Mouse (Mus musculus): ENCODE measurements around the gene Psen2. TPM values are rescaled to one million over a fixed set of nuclear protein-coding genes. Genes with fewer than 3 reads are reported as not detected.

Gene Psen2
- polyA plus RNA-seq, 1 experiment, result 39.9 TPM

GRCm38 (mm10) chr1:180197956-180198355 lies 65.3 kb downstream of the Psen2 start:
- Histone ChIP-seq H3K4me1 (replicated peaks; ENCODE audit: control insufficient read depth, insufficient read depth, low read length) (peaks cover 11% of the 10 kb centered on the region), H3K36me3 (ENCODE audit: control insufficient read depth, insufficient read depth, low read length) (no peaks in the 10 kb centered on the region), H3K27me3 (ENCODE audit: control insufficient read depth, insufficient read depth, low read length) (no peaks in the 10 kb centered on the region), H3K27ac (ENCODE audit: control insufficient read depth, insufficient read depth, low read length) (no peak overlapping the region), H3K4me3 (ENCODE audit: control insufficient read depth, insufficient read depth, low read length) (no peak overlapping the region)
- no peak for TF ChIP-seq CTCF (IDR thresholded peaks at IDR 0.05; ENCODE audit: borderline replicate concordance, control insufficient read depth, extremely low read depth, insufficient read depth, low read length, poor library complexity)
- TF ChIP-seq POLR2A (IDR thresholded peaks at IDR 0.05; ENCODE audit: control insufficient read depth, extremely low read depth, insufficient read depth, low read length, poor library complexity), result no peak
- DNase-seq, result no peak
- 92% methylated on average over 3 of the region's 3 CpGs for WGBS

- Histone ChIP-seq H3K27me3 (ENCODE audit: control insufficient read depth, insufficient read depth, low read length) (no peaks in the 10 kb centered on the region), H3K27ac (ENCODE audit: control insufficient read depth, insufficient read depth, low read length) (no peak overlapping the region), H3K4me3 (ENCODE audit: control insufficient read depth, insufficient read depth, low read length) (no peak overlapping the region), H3K4me1 (replicated peaks; ENCODE audit: control insufficient read depth, insufficient read depth, low read length) (peaks cover 16% of the 10 kb centered on the region), H3K36me3 (ENCODE audit: control insufficient read depth, insufficient read depth, low read length) (no peaks in the 10 kb centered on the region)
- 94% methylated on average over 9 of the region's 9 CpGs for WGBS
- TF ChIP-seq POLR2A (IDR thresholded peaks at IDR 0.05; ENCODE audit: control insufficient read depth, extremely low read depth, insufficient read depth, low read length, poor library complexity) (no peak), CTCF (IDR thresholded peaks at IDR 0.05; ENCODE audit: borderline replicate concordance, control insufficient read depth, extremely low read depth, insufficient read depth, low read length, poor library complexity) (no peak)
- DNase-seq, result no peak
These were observed 66.7 kb downstream of the Psen2 start for GRCm38 (mm10) chr1:180196508-180196907.

GRCm38 (mm10) chr1:180195703-180196381 lies 67.4 kb downstream of the Psen2 start:
- WGBS, result 1% methylated on average over 57 of the region's 57 CpGs
- Histone ChIP-seq H3K27ac (ENCODE audit: control insufficient read depth, insufficient read depth, low read length) (no peak overlapping the region), H3K36me3 (ENCODE audit: control insufficient read depth, insufficient read depth, low read length) (no peaks in the 10 kb centered on the region), H3K4me3 (ENCODE audit: control insufficient read depth, insufficient read depth, low read length) (peak overlapping the region; percentile 70), H3K4me1 (replicated peaks; ENCODE audit: control insufficient read depth, insufficient read depth, low read length) (peaks cover 16% of the 10 kb centered on the region), H3K27me3 (ENCODE audit: control insufficient read depth, insufficient read depth, low read length) (no peaks in the 10 kb centered on the region)
- no peak for TF ChIP-seq CTCF (IDR thresholded peaks at IDR 0.05; ENCODE audit: borderline replicate concordance, control insufficient read depth, extremely low read depth, insufficient read depth, low read length, poor library complexity)
- peak; percentile 94 for TF ChIP-seq POLR2A (IDR thresholded peaks at IDR 0.05; ENCODE audit: control insufficient read depth, extremely low read depth, insufficient read depth, low read length, poor library complexity)
- peak; percentile 98 for DNase-seq

GRCm38 (mm10) chr1:180194781-180195471 lies 68.3 kb downstream of the Psen2 start:
- H3K36me3 ChIP-seq (ENCODE audit: control insufficient read depth, insufficient read depth, low read length), result no peaks in the 10 kb centered on the region
- peak; percentile 42 for DNase-seq
- H3K4me3 ChIP-seq (ENCODE audit: control insufficient read depth, insufficient read depth, low read length), result peak overlapping the region; percentile 70
- WGBS, result 38% methylated on average over 9 of the region's 9 CpGs
- no peak for TF ChIP-seq CTCF (IDR thresholded peaks at IDR 0.05; ENCODE audit: borderline replicate concordance, control insufficient read depth, extremely low read depth, insufficient read depth, low read length, poor library complexity)
- no peak for TF ChIP-seq POLR2A (IDR thresholded peaks at IDR 0.05; ENCODE audit: control insufficient read depth, extremely low read depth, insufficient read depth, low read length, poor library complexity)
- no peak overlapping the region for H3K27ac ChIP-seq (ENCODE audit: control insufficient read depth, insufficient read depth, low read length)
- H3K4me1 ChIP-seq (replicated peaks; ENCODE audit: control insufficient read depth, insufficient read depth, low read length), result peaks cover 16% of the 10 kb centered on the region
- no peaks in the 10 kb centered on the region for H3K27me3 ChIP-seq (ENCODE audit: control insufficient read depth, insufficient read depth, low read length)

- Histone ChIP-seq H3K27me3 (ENCODE audit: control insufficient read depth, insufficient read depth, low read length) (no peaks in the 10 kb centered on the region), H3K4me3 (ENCODE audit: control insufficient read depth, insufficient read depth, low read length) (no peak overlapping the region), H3K4me1 (replicated peaks; ENCODE audit: control insufficient read depth, insufficient read depth, low read length) (peaks cover 16% of the 10 kb centered on the region), H3K36me3 (ENCODE audit: control insufficient read depth, insufficient read depth, low read length) (no peaks in the 10 kb centered on the region), H3K27ac (ENCODE audit: control insufficient read depth, insufficient read depth, low read length) (no peak overlapping the region)
- no peak for DNase-seq
- WGBS, result 95% methylated on average over 9 of the region's 9 CpGs
- TF ChIP-seq POLR2A (IDR thresholded peaks at IDR 0.05; ENCODE audit: control insufficient read depth, extremely low read depth, insufficient read depth, low read length, poor library complexity) (no peak), CTCF (IDR thresholded peaks at IDR 0.05; ENCODE audit: borderline replicate concordance, control insufficient read depth, extremely low read depth, insufficient read depth, low read length, poor library complexity) (no peak)
These were observed 69.2 kb downstream of the Psen2 start for GRCm38 (mm10) chr1:180194048-180194447.

GRCm38 (mm10) chr1:180193391-180193935 lies 69.8 kb downstream of the Psen2 start:
- WGBS, result 88% methylated on average over 8 of the region's 8 CpGs
- Histone ChIP-seq H3K4me1 (replicated peaks; ENCODE audit: control insufficient read depth, insufficient read depth, low read length) (peaks cover 16% of the 10 kb centered on the region), H3K27me3 (ENCODE audit: control insufficient read depth, insufficient read depth, low read length) (no peaks in the 10 kb centered on the region), H3K27ac (ENCODE audit: control insufficient read depth, insufficient read depth, low read length) (no peak overlapping the region), H3K4me3 (ENCODE audit: control insufficient read depth, insufficient read depth, low read length) (no peak overlapping the region), H3K36me3 (ENCODE audit: control insufficient read depth, insufficient read depth, low read length) (no peaks in the 10 kb centered on the region)
- TF ChIP-seq POLR2A (IDR thresholded peaks at IDR 0.05; ENCODE audit: control insufficient read depth, extremely low read depth, insufficient read depth, low read length, poor library complexity) (no peak), CTCF (IDR thresholded peaks at IDR 0.05; ENCODE audit: borderline replicate concordance, control insufficient read depth, extremely low read depth, insufficient read depth, low read length, poor library complexity) (no peak)
- no peak for DNase-seq

Measured in thymus, adult 2 months (tissue).